Mouse (Mus musculus): ENCODE measurements around the gene Vtcn1. TPM values are rescaled to one million over a fixed set of nuclear protein-coding genes. Genes with fewer than 3 reads are reported as not detected.
A peak's percentile ranks its signal among the peaks of the same experiment; 100 is the strongest.

Vtcn1 gene
- polyA plus RNA-seq, 1 experiment from 2014 or later: not detected

DNA sequence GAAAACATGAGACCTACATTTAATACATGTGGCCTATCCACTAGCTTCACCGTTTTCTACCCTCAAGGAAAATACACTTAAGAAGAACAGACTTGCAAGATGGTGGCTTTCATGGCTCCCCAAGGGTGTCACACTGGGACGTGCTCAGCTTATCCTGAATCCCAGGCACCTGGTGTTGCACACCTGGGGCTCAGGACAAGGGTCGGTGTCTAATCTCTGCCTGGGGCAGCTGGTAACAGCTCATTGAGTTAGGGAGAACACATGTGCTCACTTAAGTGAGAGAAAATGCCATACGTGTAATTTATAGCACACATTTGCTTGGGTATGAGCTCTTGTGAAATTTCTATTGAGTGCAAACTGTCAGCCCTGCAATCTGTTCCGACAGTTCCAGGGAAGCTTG is 19.1 kb downstream of the Vtcn1 start:
- Histone ChIP-seq H3K4me1 (ENCODE audit: control insufficient read depth, insufficient read depth, low read depth, low read length) (no peaks in the 10 kb centered on the region), H3K27me3 (replicated peaks; ENCODE audit: control insufficient read depth, insufficient read depth, low read length) (no peaks in the 10 kb centered on the region), H3K4me2 (ENCODE audit: low read length) (no peak overlapping the region), H3K9ac (ENCODE audit: low read depth, low read length) (no peak overlapping the region), H3K36me3 (ENCODE audit: control insufficient read depth, insufficient read depth, low read length) (no peaks in the 10 kb centered on the region), H3K27ac (ENCODE audit: low read depth, low read length) (no peak overlapping the region), H3K9me3 (ENCODE audit: control insufficient read depth, low read length) (no peaks in the 10 kb centered on the region), H3K4me3 (ENCODE audit: low read length) (no peak overlapping the region)
- no peak for ATAC-seq
- WGBS: 67% methylated on average over 5 of the region's 5 CpGs

DNA sequence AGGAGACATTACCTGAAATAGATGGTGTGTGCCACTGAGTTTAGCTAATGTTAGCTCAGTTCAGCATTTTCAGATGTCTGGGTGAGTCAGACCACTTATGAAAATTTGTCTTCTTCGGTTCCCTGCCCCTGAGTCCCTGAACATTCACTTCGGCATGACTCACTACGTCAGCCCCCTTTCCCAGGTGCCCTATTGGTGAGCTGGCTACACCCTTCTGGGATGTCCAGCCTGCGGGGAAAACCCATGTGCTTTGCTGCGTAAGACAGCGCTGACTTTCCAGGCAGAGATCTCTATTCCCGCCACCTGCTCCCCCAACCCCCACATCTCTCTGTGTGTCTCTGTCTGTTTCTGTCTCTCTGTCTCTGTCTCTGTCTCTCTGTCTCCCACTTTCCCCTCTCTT is 23.1 kb downstream of the Vtcn1 start:
- Histone ChIP-seq H3K9ac (ENCODE audit: low read depth, low read length) (no peak overlapping the region), H3K9me3 (ENCODE audit: control insufficient read depth, low read length) (no peaks in the 10 kb centered on the region), H3K36me3 (ENCODE audit: control insufficient read depth, insufficient read depth, low read length) (no peaks in the 10 kb centered on the region), H3K4me2 (ENCODE audit: low read length) (no peak overlapping the region), H3K27me3 (replicated peaks; ENCODE audit: control insufficient read depth, insufficient read depth, low read length) (no peaks in the 10 kb centered on the region), H3K4me1 (ENCODE audit: control insufficient read depth, insufficient read depth, low read depth, low read length) (no peaks in the 10 kb centered on the region), H3K27ac (ENCODE audit: low read depth, low read length) (no peak overlapping the region), H3K4me3 (ENCODE audit: low read length) (no peak overlapping the region)
- WGBS: 85% methylated on average over 7 of the region's 7 CpGs
- ATAC-seq: no peak

DNA sequence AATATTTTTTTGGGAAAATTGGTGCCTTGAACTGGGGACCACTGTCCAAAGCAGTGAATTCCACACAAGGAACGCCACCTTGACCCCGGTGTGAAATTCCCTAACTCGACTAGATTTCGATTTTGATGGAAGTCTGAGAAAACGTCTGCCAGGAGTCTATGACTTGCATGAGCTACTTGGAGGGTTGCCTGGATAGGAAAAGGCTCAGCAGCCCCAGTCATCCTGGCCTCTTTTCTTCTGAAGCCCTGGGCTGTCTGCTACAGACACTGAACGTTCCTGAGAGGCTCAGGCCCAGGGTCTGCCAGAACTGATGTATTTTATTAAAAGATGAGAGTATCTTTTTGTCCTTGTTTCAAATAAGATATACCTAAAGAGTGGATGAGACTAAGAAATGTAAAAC is 25.2 kb downstream of the Vtcn1 start:
- no peak overlapping the region for H3K9ac ChIP-seq (ENCODE audit: low read depth, low read length)
- H3K27me3 ChIP-seq (replicated peaks; ENCODE audit: control insufficient read depth, insufficient read depth, low read length): no peaks in the 10 kb centered on the region
- no peaks in the 10 kb centered on the region for H3K9me3 ChIP-seq (ENCODE audit: control insufficient read depth, low read length)
- no peaks in the 10 kb centered on the region for H3K36me3 ChIP-seq (ENCODE audit: control insufficient read depth, insufficient read depth, low read length)
- H3K27ac ChIP-seq (ENCODE audit: low read depth, low read length): no peak overlapping the region
- H3K4me1 ChIP-seq (ENCODE audit: control insufficient read depth, insufficient read depth, low read depth, low read length): no peaks in the 10 kb centered on the region
- 79% methylated on average over 6 of the region's 6 CpGs for WGBS
- ATAC-seq: no peak
- H3K4me2 ChIP-seq (ENCODE audit: low read length): no peak overlapping the region
- no peak overlapping the region for H3K4me3 ChIP-seq (ENCODE audit: low read length)

DNA sequence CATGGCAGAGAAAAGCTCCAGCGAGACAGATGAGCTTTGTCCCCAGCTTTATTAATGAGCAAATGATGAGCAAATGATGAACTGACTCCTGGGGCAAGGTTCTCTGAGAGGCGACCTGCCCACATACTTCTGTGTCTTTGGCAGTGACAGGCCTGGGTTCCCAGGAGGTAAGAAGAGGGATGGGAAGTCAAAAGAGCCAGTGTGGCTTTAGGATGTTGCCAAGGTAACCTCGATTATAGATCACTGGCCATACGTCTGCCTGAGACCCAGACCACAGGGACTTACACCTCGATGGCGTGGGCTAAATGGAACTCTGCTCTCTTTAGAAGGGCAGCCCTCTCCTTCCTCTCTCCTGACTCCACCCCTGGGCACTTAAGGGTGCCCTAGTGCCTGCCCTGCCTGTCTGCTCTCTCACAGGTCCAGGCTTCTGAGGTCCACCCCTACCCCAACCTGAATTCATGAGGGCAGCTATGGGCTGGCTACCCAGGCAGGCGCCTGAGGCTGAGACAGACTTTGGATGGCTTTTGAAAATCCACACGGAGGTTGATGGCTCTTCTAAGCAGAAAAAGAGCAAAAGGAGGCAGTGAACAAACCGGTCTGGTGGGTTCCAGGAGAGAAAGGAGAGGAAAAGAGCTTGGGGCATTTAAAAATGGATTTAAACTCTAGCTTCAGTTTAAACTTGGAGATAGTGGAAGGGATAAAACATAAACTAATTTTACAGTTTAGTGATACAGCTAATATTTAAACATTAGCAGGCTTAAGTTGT is 31.0 kb downstream of the Vtcn1 start:
- Histone ChIP-seq H3K9me3 (ENCODE audit: control insufficient read depth, low read length) (no peaks in the 10 kb centered on the region), H3K4me2 (ENCODE audit: low read length) (no peak overlapping the region), H3K4me3 (ENCODE audit: low read length) (no peak overlapping the region), H3K27ac (ENCODE audit: low read depth, low read length) (no peak overlapping the region), H3K36me3 (ENCODE audit: control insufficient read depth, insufficient read depth, low read length) (no peaks in the 10 kb centered on the region), H3K4me1 (ENCODE audit: control insufficient read depth, insufficient read depth, low read depth, low read length) (no peaks in the 10 kb centered on the region), H3K9ac (ENCODE audit: low read depth, low read length) (no peak overlapping the region), H3K27me3 (replicated peaks; ENCODE audit: control insufficient read depth, insufficient read depth, low read length) (no peaks in the 10 kb centered on the region)
- no peak for ATAC-seq
- 54% methylated on average over 9 of the region's 9 CpGs for WGBS

DNA sequence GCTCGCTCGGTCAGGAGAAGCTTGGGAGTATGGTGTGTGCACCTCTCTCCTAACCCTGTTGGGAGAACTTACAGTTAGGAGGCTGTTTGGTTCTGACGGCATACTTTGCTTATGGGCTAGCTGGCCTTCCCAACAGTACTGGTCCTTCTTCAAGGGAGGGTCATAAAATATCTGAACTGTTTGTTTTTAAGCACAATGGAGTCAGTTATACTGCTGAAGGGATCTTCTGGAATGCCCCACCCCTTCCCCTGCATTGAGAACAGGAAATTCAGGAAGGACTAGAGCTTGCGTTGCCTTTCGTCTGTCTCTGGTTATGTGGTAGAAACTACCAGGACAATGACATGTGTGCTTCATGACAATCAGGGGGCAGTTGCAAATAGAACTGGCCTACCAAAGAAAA is 31.9 kb downstream of the Vtcn1 start:
- Histone ChIP-seq H3K4me1 (ENCODE audit: control insufficient read depth, insufficient read depth, low read depth, low read length) (peaks cover 4% of the 10 kb centered on the region; the same call in 1 of the 2 replicates), H3K27me3 (replicated peaks; ENCODE audit: control insufficient read depth, insufficient read depth, low read length) (no peaks in the 10 kb centered on the region), H3K4me3 (ENCODE audit: low read length) (no peak overlapping the region), H3K36me3 (ENCODE audit: control insufficient read depth, insufficient read depth, low read length) (no peaks in the 10 kb centered on the region), H3K9ac (ENCODE audit: low read depth, low read length) (no peak overlapping the region), H3K27ac (ENCODE audit: low read depth, low read length) (no peak overlapping the region), H3K9me3 (ENCODE audit: control insufficient read depth, low read length) (no peaks in the 10 kb centered on the region), H3K4me2 (ENCODE audit: low read length) (no peak overlapping the region)
- ATAC-seq: no peak
- WGBS: 89% methylated on average over 5 of the region's 5 CpGs

DNA sequence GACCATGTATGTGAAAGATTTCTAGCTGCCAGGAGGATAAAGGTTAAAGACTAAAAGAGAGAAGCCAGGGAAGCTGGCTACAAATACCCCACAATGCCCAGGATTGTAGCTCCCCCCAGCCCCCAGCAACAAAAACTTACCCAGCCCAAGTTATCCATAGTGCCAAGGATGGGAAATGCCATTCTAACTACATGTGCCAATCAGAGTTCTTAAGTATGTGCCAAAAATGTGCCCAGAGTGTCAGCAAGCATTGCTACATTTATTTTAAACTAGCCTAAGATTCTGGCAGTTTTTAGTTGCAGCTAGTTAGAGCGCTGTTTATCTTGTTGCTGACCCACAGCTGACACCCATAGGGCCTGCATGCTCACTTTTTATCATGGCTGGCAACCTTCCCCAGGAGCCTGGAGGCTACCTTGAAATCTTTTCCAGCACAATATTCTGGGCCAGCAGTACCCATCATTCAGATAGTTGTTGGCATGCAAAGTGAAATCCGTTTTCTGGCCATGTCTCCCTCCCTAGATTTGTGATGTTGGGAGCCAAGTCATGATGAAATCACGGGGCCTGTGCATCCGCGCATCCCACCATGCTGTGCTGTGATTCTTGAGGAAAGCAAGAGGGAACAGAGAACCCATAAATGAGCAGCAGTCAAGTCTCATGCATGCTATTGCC is 33.2 kb downstream of the Vtcn1 start:
- no peaks in the 10 kb centered on the region for H3K9me3 ChIP-seq (ENCODE audit: control insufficient read depth, low read length)
- no peaks in the 10 kb centered on the region for H3K36me3 ChIP-seq (ENCODE audit: control insufficient read depth, insufficient read depth, low read length)
- no peak overlapping the region for H3K9ac ChIP-seq (ENCODE audit: low read depth, low read length)
- H3K4me2 ChIP-seq (ENCODE audit: low read length): no peak overlapping the region
- peaks cover 4% of the 10 kb centered on the region; the same call in 1 of the 2 replicates for H3K4me1 ChIP-seq (ENCODE audit: control insufficient read depth, insufficient read depth, low read depth, low read length)
- no peaks in the 10 kb centered on the region for H3K27me3 ChIP-seq (replicated peaks; ENCODE audit: control insufficient read depth, insufficient read depth, low read length)
- no peak overlapping the region for H3K27ac ChIP-seq (ENCODE audit: low read depth, low read length)
- WGBS: 70% methylated on average over 5 of the region's 5 CpGs
- ATAC-seq: peak; percentile 22
- no peak overlapping the region for H3K4me3 ChIP-seq (ENCODE audit: low read length)

DNA sequence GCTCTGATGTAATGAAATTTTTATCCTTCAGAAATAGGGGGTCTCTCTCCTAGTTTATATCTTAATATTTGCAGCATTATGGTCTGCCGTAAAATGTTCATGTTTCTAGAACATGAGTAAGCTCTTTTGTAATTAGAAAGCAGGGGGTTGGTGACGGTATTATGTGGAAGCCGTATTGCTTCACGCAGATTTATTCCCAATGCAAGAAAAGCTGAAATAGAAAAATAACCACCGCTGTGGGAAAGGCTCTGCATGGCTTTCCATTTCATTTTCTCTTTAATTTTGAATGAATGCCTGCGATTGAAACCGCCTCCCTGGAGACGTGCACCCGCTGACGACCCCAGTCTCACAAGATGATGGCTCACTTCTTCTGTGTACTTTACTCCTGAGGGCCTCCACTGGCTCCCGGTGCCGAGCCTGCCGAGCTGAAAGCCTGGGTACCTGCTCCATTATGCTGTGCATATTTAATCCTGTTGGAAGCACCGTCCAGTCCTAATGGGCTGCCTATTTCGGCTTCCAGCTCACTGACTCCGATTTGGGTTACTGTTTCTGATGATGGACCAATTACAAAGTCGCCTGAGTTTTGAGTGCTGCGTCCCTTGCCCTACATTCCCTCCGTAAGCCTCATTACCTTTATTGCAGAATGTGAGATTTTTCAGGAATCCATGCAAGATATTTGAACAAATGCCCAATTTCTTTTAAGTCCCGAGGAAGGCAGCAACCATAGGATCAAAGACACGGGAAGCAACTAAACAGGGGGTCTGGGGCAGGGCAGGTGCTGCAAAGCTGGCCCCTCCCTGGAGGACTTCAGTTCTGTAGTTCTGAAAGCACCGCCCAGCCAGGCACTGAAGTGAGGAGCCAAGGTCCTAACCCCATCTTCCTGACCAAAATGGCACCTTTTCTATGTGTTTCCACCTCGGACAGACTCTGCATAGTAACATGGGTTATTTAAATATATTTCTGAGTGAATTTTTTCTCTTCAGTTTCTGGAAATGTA is 36.3 kb downstream of the Vtcn1 start:
- peak; percentile 74 for ATAC-seq
- Histone ChIP-seq H3K36me3 (ENCODE audit: control insufficient read depth, insufficient read depth, low read length) (no peaks in the 10 kb centered on the region), H3K9me3 (ENCODE audit: control insufficient read depth, low read length) (no peaks in the 10 kb centered on the region), H3K4me1 (ENCODE audit: control insufficient read depth, insufficient read depth, low read depth, low read length) (peaks cover 4% of the 10 kb centered on the region; the same call in 1 of the 2 replicates), H3K4me3 (ENCODE audit: low read length) (no peak overlapping the region), H3K27ac (ENCODE audit: low read depth, low read length) (peak overlapping the region; percentile 44; the same call in 1 of the 2 replicates), H3K9ac (ENCODE audit: low read depth, low read length) (no peak overlapping the region), H3K4me2 (ENCODE audit: low read length) (peak overlapping the region; percentile 24), H3K27me3 (replicated peaks; ENCODE audit: control insufficient read depth, insufficient read depth, low read length) (no peaks in the 10 kb centered on the region)
- 57% methylated on average over 23 of the region's 23 CpGs for WGBS

DNA sequence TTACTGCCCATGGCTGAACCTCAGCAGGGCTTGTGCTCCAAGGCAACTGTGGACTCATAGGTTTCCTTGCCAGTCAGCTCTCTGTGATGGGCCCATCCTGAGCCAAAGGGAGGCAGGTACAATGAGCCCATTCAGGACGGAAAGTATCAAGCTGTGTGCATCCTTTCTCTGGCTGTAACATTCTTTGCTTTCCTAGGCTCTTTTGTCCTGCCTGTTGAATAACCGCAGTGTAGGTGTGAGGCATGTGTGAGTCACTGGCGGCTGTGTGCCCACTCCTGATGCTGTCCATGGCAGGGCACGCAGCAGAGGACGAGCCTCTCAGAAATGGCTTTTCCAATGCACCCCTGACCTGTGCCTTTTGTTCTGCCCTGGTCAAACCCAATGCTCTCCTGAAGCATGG is 41.7 kb downstream of the Vtcn1 start:
- ATAC-seq: no peak
- Histone ChIP-seq H3K4me1 (ENCODE audit: control insufficient read depth, insufficient read depth, low read depth, low read length) (no peaks in the 10 kb centered on the region), H3K27ac (ENCODE audit: low read depth, low read length) (no peak overlapping the region), H3K4me2 (ENCODE audit: low read length) (no peak overlapping the region), H3K27me3 (replicated peaks; ENCODE audit: control insufficient read depth, insufficient read depth, low read length) (no peaks in the 10 kb centered on the region), H3K9me3 (ENCODE audit: control insufficient read depth, low read length) (no peaks in the 10 kb centered on the region), H3K4me3 (ENCODE audit: low read length) (no peak overlapping the region), H3K36me3 (ENCODE audit: control insufficient read depth, insufficient read depth, low read length) (no peaks in the 10 kb centered on the region), H3K9ac (ENCODE audit: low read depth, low read length) (no peak overlapping the region)
- WGBS: 31% methylated on average over 5 of the region's 5 CpGs

DNA sequence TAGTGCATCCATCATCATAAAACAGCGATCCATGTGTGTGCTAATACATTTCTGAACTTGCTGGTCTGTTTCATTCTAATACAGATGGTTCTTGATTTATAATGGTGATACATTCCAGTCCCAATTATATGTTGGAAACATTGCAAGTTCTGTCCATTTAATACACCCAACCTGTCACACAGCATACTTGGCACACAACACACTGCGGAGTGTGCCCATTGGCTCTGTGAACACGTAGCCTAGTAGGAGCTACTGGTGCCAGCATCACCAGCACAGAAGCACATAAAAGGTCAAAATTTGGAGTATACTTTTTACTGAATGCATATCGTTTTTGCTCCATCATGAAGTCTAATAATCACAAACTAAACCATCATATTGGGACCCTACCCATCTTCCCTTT is 51.8 kb downstream of the Vtcn1 start:
- no peaks in the 10 kb centered on the region for H3K36me3 ChIP-seq (ENCODE audit: control insufficient read depth, insufficient read depth, low read length)
- H3K27me3 ChIP-seq (replicated peaks; ENCODE audit: control insufficient read depth, insufficient read depth, low read length): no peaks in the 10 kb centered on the region
- no peak overlapping the region for H3K9ac ChIP-seq (ENCODE audit: low read depth, low read length)
- no peak overlapping the region for H3K4me3 ChIP-seq (ENCODE audit: low read length)
- ATAC-seq: no peak
- H3K9me3 ChIP-seq (ENCODE audit: control insufficient read depth, low read length): no peaks in the 10 kb centered on the region
- no peak overlapping the region for H3K27ac ChIP-seq (ENCODE audit: low read depth, low read length)
- WGBS: 84% methylated on average over 4 of the region's 4 CpGs
- no peaks in the 10 kb centered on the region for H3K4me1 ChIP-seq (ENCODE audit: control insufficient read depth, insufficient read depth, low read depth, low read length)
- no peak overlapping the region for H3K4me2 ChIP-seq (ENCODE audit: low read length)

All from hindbrain, embryonic 16.5 days (tissue).